Mouse (Mus musculus) thymus, postnatal 0 days (tissue): ENCODE measurements around the gene Vmn2r14. TPM values are rescaled to one million over a fixed set of nuclear protein-coding genes. Genes with fewer than 3 reads are reported as not detected.
"Not testable (repeated sequence)": the region's sequence is repeated elsewhere in the genome, so short reads cannot be mapped to it uniquely, and the experiment has no call there.

Source experiments
- DNase-seq: peaks from one replicate; pipeline ENCODE4 v3.0.0-alpha.2; 2015; ENCODE audit warnings: low spot score
- polyA plus RNA-seq: library from polyadenylated mRNA; unstranded; fragments of >200 nt; fragmentation: Nextera tagmentation; extraction: Ambion mirVana; gene quantifications from 2 replicates; pipeline ENCODE4 v1.2.1, GENCODE M21; 2015

Vmn2r14 gene
- polyA plus RNA-seq: not detected in 2 replicates

DNA sequence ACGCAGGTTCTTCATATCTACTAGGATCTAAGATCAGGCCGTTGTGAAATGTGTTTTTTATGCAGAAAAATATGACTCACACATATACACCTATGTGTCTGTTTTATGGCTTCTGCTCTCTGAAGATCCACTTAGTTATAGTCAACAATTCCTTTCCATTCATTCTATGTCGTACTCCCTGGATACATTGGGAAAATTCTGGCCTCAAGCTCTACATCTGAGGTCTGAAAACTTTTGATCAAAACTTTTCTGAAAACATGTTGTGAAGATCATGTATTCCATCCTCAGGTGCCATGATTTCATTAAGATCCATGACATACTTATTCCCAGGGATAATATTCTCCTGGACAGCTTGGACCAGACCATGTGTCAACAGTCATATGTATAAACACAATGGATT lies at the start of gene Vmn2r14:
Vmn2r14 (minus strand) TSS at position 101 of the 400 bp plus-strand sequence.
- no peak for DNase-seq

DNA sequence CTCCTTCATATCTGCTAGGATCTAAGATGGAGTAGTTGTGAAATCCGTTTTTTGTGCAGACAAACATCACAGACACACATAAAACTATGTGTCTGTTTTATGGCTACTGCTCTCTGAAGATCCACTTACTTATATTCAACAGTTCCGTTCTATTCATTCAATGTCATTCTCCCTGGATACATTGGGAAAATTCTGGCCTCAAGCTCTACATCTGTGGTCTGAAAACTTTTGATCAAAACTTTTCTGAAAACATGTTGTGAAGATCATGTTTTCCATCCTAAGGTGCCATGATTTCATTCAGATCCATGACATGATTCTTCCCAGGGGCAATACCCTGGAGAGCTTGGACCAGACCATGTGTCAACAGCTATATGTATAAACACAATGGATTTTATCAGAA lies 32.4 kb downstream of the Vmn2r14 start, which contains the start of gene Vmn2r13:
Vmn2r13 (minus strand) TSS at position 101 of the 400 bp plus-strand sequence.
- DNase-seq: not testable (repeated sequence)

- DNase-seq: not testable (repeated sequence)
Observed at GRCm38 (mm10) chr5:109166851-109167250, 57.7 kb downstream of the Vmn2r14 start.

Other genes with a start within 250 kb of the Vmn2r14 start
- not detected in 2 replicates for gene Vmn2r10, start 218.2 kb downstream of the Vmn2r14 start, polyA plus RNA-seq
- not detected in 2 replicates for gene Vmn2r11, start 165.1 kb downstream of the Vmn2r14 start, polyA plus RNA-seq
- not detected in 2 replicates for gene Vmn2r12, start 126.8 kb downstream of the Vmn2r14 start, polyA plus RNA-seq
- not detected in 2 replicates for gene Vmn2r13, start 32.5 kb downstream of the Vmn2r14 start, polyA plus RNA-seq
- gene Vmn2r15, start 72.9 kb upstream of the Vmn2r14 start, polyA plus RNA-seq: not detected in 2 replicates
- not detected in 2 replicates for gene Vmn2r16, start 105.5 kb upstream of the Vmn2r14 start, polyA plus RNA-seq
- gene Vmn2r17, start 195.0 kb upstream of the Vmn2r14 start, polyA plus RNA-seq: not detected in 2 replicates